Mouse (Mus musculus) G1E (cell line): ENCODE measurements around the gene H2-DMa.

Experiments
- CTCF ChIP-seq: IDR thresholded peaks from 2 replicates; pipeline ENCODE4 v1.5.1; 2012; ENCODE audit warnings: low read depth, low read length, inconsistent platforms, mixed read lengths
- GATA1 ChIP-seq: IDR thresholded peaks from 2 replicates; pipeline ENCODE4 v1.6.1; 2012; ENCODE audit warnings: borderline replicate concordance, low read length, inconsistent platforms, mixed read lengths
- TAL1 ChIP-seq: conservative IDR thresholded peaks from 2 replicates; pipeline ENCODE4 v1.6.1; 2012; ENCODE audit warnings: low read depth, low read length, inconsistent platforms, mixed read lengths

GRCm38 (mm10) chr17:34172528-34172927, 53.2 kb downstream of the H2-DMa start:
- TF ChIP-seq CTCF (no peak), GATA1 (no peak), TAL1 (no peak)
